Mouse (Mus musculus) ovary, postnatal 10 days (tissue): ENCODE measurements around the gene Tepp.

Source experiments
- DNase-seq: peaks from one replicate; pipeline ENCODE4 v3.0.0; 2022; ENCODE audit warnings: low spot score

The Tepp gene

DNA sequence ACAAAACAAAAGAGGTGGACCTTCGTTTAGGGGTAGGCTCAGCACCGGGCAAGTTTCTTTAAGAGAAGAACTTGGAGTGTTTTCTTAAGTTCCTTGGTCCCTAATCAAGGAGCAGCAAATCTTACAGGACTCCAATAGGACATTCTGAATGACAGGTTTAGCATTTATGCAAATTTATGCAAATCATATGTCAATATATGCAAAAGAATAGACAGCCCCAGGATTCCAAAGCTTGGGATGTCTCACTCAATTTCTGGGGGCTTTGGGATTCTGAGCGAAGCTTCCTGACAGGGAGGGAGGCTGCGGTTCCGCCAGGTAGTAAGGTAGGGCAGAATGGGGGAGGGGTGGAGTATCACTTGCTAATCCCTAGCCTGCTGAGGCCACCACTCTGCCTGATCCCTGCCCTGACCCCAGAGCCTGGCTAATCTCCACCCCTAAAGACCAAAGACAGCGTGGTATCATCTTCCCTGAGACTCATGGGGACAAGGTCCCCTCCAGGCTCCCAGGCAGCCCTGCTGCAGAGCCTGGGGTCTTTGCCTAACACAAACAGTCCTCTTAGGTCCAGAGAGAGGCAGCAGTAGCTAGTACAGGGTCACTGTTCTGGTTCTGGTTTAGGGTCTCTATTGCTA is at the start of gene Tepp:
Gene Tepp (plus strand): TSS at position 225 of the 629 bp plus-strand sequence.
- no peak for DNase-seq

DNA sequence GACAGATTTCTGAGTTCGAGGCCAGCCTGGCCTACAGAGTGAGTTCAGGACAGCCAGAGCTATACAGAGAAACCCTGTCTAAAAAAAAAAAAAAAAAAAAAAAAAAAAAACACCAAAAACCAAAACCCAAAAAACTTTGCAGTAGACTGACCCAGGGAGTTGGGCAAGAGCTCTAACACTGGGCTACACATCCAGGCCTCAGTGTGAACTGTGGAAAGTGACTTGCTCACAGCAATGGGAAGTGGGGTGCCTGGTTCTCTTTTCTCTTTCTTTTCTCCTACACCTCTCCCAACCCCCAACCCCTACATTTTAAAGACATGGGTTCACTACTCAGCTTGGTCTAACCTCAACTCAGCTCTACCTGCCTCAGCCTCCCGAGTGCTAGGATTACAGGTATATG is 48.2 kb upstream of the Tepp start:
- DNase-seq: no peak

DNA sequence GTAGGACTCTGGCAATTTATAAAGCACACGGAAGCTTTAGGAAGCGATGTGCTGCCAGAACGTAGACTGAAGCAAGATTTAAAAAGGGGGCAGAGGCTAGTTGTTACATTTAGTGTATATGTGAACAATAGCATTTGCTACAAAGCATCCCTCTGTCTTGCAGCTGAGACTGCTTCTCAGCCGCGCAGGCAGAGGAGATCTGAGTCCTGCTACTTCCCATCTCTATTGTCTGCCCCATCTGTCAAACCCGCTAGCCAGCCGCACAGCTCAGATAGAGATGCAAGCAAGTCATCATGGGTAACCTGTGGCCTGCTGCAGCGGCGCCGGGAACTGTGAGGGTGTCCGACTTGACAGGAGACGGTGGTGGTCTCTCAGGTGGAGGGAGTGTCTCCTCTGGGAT is 39.9 kb upstream of the Tepp start:
- no peak for DNase-seq

DNA sequence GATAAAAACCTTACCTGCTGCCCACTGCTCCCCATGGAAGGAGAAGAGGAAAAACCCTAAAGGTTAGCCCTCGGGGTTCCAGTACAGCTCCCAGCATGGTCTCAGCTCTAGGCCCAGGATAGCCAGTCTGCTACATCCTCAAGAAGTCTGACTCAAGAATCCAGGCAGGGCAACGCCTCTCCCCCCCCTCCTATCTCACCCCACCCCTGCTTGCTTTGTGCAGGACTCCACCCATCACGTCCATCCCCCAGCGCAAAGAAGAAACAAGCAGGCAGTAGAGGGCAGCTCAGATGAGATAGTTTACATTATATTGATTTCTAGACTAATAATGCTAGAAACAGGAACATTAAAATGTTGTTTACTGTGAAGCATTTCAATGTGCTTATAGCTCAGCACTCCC is 38.5 kb upstream of the Tepp start:
- no peak for DNase-seq

DNA sequence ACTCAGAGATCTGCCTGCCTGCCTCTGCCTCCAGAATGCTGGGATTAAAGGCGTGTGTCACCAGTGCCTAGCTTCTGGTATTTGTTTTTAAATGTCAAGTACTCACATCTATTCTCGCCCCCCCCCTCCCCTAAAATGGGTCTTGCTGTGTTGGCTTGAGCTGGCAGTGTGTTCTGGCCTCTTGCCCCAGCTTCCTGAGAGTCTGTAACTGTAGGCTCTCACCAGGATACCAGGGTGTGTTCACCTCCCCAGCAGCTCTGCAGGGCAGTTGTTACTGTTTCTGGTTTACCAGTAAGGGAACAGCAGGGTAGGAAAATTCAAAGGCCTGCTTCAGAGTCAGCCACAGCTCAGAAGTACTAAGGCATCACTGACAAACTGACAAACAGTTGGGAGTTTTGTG is 37.5 kb upstream of the Tepp start:
- DNase-seq: no peak

DNA sequence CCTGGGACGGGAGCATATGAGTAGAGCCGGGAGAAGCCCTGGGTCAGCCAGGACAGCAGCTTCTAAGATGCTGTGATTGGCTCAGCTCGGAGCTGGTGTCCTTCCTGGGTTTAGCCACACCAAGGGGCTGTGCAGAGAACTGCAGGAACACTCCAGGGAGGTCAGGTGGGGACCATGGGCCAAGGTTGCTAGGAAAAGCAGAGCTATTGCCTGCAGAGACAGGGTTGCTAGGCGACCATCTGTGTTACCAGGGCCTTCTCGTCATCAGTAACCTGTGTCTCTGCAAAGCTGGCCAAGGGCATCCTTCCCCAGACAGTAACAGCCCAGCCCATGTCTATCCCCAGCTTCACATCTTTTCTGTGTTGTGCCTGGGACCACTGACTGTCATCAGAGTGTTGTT is 28.9 kb upstream of the Tepp start:
- DNase-seq: no peak

DNA sequence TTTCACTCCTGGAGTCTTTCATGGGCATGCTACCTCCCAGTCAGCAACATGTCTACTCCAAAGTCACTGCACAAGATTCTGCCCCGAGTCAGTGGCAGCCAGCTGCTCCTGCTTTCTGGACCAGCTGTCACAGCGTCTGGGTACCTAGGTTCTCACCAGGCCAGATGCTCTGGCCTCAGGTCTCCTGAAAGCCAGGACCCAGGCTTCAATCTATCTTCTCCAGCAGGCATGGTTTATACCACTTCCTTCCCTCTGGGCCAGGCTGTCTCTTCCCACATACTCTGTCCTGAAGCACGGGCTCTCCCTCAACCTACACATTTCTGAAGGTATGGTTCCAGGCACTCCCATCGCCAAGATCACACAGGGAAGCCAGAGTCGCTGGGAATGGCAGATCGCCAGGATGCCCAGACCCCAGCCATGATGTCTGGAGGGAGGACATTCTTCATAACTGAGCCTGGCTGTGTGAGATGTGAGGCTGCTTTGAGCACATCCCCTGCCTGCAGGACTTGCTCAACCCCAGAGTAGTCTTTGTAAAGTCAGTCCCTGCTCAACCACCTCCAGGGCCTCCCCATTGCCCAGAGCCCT is 21.2 kb upstream of the Tepp start:
- no peak for DNase-seq

DNA sequence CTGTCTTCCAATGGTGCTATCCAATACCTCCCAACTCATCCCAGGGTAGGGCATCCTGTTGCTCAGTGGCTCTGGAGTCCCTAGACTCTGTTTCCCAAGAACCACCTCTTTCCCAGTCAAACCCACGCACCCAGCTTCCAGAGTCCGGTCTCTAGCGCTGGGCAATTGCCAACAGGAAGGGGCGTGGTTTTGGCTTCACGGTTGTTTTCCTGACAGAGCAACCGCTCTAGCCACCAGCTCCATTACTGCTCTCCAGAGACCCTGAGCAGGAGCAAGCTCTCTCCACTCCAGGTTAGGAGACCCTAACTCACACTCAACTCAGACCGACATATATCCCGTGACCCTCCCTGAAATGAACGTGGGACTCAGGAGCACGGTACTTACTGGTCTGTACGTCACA is 17.2 kb upstream of the Tepp start:
- DNase-seq: peak; percentile 64

DNA sequence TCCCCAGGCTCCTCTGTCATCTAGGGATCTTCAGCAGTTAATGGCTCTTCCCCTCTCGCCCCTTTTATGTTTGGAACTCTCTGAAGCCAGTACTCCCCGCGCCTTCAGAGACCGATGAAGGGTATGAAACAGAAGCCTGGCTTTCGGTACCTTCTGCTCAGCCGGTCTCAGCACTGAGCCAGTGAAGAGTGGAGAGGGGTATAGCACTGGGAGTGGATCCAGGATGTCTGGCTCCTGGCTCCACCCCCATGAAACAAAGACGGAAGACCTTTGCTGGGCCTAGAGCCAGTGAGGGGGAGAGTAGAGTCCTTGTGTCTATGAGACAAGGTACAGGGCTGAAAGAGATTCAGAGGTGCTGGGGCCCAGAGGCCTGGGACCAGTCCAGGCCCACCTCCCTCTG is 16.5 kb upstream of the Tepp start:
- DNase-seq: peak; percentile 19

DNA sequence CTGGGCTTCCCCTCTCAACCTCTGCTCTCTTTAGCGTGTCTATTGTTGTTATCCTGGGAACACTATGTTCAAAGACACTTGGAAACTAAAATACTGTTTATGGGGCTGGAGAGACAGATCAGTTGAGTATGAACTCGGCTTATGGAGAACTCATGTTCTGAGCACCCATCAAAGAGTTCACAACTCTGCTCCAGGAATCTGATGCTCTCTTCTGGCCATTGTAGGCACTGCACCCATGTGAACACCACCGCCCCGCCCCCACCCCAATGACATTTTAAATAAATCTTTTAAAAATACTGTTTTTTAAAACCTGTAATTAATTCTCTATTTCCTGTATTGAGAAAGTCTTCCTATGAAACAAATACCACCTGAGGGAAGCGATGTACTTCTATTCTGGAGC is 8.0 kb upstream of the Tepp start:
- no peak for DNase-seq

DNA sequence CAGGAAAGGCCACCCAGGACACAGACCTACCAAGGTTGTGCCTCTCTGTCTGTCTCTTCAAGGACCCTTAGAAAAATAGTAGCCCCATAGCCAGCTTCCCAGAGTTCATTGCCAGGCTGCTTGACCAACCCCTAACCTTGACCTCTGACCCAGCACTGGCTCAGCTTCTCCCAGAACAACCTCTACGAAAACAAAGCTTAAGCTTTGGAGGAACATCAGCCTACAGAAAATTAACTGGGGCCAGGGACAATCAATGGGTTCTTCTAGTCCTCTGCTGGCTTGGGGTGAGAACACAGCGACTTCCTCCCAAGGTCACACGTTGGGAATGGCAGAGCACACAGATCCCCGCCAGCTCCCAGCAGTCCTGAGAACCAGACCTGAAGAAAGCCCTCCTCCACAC is 4.8 kb upstream of the Tepp start:
- DNase-seq: no peak

DNA sequence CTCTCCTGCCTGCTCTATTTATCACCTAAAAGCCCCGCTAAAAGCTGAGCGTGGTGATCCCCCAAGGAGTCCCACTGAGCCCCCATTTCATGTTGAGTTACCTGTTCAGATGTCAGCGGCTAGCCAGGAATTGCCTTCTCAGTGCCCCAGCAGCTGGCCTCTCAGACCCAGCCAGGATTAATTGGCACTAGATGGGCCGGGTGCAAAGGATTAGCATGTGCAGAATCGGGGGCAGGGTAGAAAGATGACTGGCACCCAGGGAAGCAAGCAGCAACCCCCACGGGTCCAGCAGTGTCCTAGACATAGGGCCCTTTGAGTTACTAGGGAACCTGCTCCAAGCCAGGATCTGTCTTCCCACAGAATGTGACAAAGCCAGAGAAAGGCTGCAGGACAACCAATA is 3.9 kb upstream of the Tepp start, which contains the start of gene Cngb1:
Gene Cngb1 (minus strand): TSS at position 155 of the 400 bp plus-strand sequence.
- no peak for DNase-seq

DNA sequence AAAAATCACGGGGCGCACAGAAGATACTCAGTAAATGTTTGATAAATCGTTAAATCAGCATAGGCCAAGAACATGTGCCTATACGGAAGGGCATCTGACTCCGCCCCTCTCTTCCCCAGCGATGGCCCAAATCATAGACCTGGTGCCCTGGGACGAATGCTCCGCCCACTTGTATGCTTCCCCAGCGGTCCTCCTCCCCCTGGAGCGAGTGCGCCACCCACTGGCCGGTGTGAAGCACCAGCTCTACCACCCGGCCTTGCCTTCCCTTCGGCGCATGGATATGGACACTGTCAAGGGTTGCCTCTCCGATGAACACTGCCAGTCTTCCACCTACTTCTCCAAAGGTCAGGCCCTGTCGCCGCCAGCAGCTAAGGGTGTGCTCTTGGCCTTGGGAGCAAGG is 2.5 kb downstream of the Tepp start:
- DNase-seq: no peak

DNA sequence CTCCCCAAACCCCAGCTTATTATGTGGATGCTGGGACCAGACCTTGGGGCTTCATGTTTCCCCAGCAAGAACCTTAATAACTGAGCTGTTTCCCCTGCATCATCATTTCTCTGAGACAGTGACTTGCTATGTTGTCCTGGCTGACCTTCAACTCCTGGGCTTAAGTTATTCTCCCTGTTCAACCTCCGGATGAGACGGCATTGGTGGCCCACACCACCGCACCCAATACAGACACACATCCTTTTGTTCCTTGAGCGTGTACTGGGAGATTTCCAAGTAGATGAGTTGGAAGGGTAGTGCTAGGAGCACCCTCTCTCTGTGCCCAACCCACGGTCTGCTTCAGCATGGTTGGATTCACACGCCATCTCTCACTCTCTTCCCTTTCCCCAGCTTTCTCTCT is 3.5 kb downstream of the Tepp start:
- DNase-seq: no peak

DNA sequence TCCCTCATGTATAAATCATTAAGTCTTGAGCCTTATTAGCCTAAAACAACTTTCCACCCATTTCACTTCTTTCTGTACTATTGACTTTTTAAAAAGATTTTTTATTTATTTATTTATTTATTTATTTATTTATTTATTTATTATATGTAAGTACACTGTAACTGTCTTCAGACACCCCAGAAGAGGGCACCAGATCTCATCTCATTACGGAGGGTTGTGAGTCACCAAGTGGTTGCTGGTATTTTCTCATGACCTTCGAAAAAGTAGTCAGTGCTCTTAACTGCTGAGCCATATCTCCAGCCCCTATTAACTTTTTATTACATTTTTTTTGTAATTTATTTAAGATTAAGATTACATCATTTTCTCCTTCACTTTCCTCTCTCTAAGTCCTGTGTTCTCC is 4.3 kb downstream of the Tepp start:
- no peak for DNase-seq

DNA sequence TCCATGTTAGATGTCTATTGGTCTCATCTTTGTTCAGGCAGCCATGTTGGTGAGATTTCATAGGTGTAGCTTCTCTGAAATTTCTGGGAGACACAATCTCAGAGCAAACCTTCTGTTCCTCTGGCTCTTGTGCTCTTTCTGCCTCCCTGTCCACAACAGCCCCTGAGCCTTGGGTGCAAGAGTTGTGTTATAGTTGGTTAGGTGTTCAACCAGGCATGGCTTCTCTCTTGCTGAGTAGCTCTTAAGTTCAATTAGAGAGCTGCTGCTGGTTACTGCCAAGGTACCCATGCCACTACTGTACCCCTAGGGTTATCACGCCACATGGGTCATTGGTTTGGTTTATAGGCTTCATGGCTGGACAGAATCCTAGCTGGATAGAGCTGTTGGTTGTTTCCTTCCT is 5.0 kb downstream of the Tepp start:
- no peak for DNase-seq

DNA sequence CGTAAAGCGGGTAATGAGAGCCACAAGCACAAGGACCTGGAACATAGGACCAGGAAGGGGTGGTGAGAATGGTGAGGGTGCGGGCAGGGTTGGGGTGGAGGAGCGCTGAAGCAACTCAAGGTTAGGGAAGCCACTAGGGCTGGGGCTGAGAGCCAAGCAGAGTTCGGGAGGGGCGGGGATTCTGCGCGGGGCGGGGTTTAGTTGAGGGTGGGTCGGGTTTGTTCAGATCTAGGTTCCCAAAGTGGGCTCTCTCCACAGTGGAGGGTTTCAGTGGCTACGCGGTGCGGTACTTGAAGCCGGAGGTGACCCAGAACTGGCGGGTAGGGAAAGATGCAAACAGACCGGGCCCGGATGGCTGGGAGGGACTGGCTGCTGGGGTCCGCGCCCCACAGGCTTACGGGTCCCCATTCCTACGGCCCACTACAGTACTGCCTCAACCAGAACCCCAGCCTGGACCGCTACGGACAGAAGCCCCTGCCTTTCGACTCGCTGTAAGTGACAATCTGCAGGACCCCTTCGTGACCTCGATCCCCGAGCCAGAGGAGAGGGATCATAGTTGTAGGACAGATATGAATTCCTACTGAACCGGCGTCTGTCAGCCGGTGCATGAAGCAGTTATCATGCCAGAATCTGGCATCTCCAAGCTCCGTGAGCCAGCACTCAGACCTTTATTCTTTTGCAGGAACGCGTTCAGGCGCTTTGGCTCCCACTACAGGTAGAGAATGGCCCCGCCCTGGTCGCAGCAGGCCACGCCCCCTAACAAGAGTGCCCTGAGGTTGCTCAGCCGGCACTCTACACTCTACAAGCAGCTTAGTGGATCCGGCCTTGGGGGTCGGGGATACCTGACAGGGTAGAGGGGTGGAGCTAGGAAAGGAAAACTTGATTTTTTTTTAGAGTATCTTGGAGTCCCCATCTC is 10.1 kb downstream of the Tepp start:
- DNase-seq: no peak

DNA sequence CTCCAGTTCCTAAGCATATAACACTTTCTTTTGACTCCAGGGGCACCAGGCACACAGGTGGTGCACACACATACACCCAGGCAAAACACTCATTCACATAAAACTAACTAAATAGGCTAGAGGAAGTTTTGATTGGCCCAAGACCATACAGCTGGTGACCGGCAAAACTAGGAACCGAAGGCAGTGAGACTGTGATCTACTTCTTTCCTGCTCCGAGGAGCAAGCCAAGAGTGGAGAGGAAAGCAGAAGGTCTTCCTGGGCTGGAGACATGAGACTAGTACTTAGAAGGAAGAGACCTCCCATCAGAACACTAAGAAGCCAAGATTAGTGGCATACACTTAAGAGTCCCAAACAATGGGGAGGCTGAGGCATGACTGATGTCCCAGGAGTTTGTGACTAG is 12.8 kb downstream of the Tepp start:
- no peak for DNase-seq

DNA sequence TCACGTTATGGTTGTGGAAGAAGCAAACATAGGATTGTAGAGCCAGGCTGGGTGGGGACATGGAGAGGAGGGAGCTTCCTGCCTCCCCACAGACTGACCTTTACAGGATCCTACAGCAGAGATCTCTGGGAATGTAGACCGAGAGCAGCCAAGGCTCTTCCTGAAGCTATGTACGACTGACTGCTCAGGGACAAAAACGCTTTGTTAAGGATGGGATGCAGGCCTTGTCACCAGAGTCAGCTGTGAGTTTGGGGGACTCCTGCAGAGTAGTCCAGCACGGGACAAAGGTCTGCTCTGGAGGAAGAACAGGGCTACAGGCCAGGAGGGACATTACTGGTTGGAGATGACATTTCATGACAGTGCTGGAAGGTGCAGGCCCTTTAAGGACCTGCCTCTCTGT is 14.3 kb downstream of the Tepp start:
- no peak for DNase-seq

DNA sequence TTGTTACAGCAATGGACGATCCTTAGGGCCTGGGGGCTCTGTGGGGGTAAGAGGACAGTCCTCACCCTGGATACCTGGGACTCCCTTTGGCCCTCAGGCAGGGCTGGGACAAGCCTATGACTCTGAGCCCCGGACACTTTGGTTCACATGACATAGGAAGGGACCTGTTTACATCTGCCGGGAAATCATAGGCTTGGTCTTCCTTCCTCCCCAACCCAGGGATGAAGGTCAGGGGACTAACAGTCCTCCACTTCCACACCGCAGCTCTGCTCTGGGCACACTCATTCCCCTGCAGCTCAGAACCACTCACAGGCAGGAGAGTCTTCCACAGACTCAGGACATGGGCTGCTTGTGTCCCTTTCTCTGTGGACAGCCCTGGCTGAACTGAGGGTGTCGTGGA is 16.5 kb downstream of the Tepp start:
- no peak for DNase-seq

DNA sequence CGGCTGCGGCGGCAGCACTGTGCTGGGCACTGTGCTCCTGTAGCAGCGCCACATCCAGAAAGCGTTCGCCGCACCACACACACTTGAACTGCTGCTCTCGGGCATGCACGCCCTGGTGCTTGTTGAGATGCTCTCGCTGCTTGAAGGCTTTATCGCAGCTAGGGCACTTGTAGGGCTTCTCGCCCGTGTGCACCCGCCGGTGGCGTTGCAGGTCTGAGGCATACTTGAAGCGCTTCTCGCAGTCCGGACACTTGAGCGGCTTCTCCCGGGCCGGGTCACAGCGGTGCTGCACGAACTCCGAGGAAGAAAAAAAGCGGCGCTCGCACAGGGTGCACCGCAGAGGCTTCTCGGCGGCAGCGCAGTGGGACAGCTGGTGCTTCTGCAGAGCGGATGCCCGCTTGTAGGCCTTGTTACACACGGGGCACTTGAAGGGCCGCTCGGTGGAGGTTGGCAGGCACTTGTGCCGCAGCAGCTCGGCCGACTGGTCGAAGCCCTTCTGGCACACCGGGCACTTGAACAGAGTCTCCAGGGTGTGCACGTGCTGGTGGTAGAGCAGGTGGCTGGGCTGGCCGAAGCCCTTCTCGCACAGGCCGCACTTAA is 17.6 kb downstream of the Tepp start:
- no peak for DNase-seq

DNA sequence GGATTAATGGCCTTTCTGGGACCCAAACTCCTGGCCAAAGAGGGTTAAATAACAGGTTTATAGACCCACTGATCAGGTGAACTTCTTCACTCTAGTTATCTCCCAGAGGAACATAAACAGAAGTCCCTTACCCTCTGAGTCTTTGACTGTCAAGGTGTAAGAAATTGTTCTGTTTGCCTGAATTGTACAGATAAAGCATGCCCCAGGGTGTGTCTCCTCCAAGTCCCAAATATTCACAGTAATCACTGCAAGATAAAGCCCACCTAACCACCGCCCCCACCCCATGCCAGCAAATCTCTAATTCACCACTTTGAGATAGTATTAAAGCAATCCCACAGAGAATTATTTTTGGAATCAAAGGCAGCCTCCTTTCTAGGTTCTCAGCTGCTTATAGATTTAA is 20.0 kb downstream of the Tepp start:
- DNase-seq: no peak

DNA sequence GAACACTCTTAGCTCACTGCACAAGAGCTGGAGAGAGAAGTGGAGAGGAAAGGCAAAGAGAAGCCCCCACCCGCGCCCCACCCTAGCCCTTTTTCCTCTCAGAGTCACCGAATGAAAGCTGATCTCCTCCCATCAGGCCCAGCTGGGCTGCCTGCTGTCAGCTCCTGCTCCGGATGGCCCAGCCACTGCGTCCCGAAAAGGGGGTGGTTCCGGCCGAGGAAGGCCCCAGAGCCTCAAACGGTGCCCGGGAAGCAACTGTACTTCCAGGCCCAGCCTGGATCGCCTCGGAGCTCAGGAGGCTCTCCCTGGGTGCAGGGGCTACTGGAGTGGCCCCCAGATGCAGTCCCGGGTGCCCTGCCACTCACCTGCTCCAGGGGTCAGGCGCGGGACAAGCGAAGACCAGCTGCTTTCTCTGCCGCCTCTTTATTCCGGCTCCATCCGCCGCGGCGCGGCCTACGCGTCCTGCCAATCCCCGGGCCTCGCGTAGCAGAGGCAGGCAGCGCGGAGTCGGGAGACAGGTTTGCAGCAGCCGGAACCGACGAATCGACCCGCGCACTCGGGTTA is 20.9 kb downstream of the Tepp start:
- DNase-seq: no peak
